Mouse (Mus musculus): ENCODE measurements around the gene Idi1. TPM values are rescaled to one million over a fixed set of nuclear protein-coding genes. Genes with fewer than 3 reads are reported as not detected.

The Idi1 gene
- total and polyA plus RNA-seq, 3 experiments: 36.2 to 253 (median 126) TPM

DNA sequence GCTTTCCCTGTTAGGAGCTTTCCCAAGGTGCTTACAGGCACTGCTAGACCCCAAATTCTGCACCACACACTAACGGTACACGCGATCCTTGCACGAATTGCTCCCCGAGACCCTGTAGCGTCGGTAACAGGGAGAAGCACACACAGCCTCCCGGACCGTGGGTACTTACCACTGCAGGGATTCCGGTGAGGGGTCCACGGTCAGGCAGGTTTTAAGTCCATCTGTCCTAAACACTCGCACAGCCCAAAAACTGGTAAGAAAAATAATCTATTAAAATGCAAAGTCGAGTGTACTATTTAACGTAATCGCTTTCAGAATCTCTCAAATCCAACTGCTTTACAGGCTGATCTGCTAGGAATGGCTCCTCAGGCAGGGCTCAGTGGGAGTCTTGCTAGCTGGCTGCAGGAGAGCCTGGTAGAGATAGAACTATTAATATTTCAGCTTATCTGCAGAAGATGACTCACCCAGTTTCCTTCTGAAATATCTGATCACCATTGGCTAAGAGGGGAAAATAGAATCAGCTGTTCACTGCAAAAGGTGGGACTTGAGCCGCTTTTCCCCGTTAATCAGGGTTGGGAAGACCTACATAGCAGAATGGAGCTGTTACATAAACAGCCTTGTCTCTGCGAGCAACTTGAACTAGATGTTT is 13.9 kb upstream of the Idi1 start, which contains the start of gene Wdr37:
Gene Wdr37 (minus strand): TSS at position 596 of the 649 bp plus-strand sequence.
- peak within 1 kb of the TSS; percentile 88 for H3K27ac ChIP-seq (ENCODE audit: insufficient read depth, low read depth)
- H3K9ac ChIP-seq (ENCODE audit: insufficient read depth, low read depth): peak within 1 kb of the TSS; percentile 58
- H3K4me2 ChIP-seq (ENCODE audit: insufficient read depth, low read depth, poor library complexity, severe bottlenecking): peak within 1 kb of the TSS; percentile 70; the same call in 1 of the 2 replicates
- dilution Hi-C loops (cut with MboI; ENCODE audit: extremely low pct_ligation_motif_present, extremely low pct_unique_long_range_greater_than_20kb, low sequenced_read_pairs) (no loop called here), in situ Hi-C loops (cut with MboI; ENCODE audit: low pct_ligation_motif_present, low pct_unique_long_range_greater_than_20kb, low sequenced_read_pairs) (no loop called here)
- DNase-seq (ENCODE audit: extremely low read depth): peak; percentile 29
- H3K79me2 ChIP-seq (replicated peaks; ENCODE audit: control insufficient read depth, extremely low read depth, insufficient read depth, poor library complexity, severe bottlenecking): peaks cover 35% of the 10 kb centered on the region
- peaks cover 2 to 34% of the 10 kb centered on the region in 2 experiments; a peak in 2 of 4 replicates for H3K4me1 ChIP-seq (ENCODE audit: control insufficient read depth in 1 of 2, insufficient read depth in 2 of 2)
- peak within 1 kb of the TSS; percentile 88 to 99 (median 89) for H3K4me3 ChIP-seq (replicated peaks in 1 of 3; ENCODE audit: low read depth in 2 of 3, low read length in 2 of 3, poor library complexity in 1 of 3)
- H3K36me3 ChIP-seq (replicated peaks in 1 of 2; ENCODE audit: control insufficient read depth in 1 of 2, insufficient read depth in 1 of 2, low read length in 1 of 2): peaks cover 8 to 10% of the 10 kb centered on the region in 2 experiments
- TF ChIP-seq POLR2A (IDR thresholded peaks at IDR 0.05; ENCODE audit: low read depth, low read length) (no peak), PAX5 (IDR thresholded peaks at IDR 0.05; ENCODE audit: low read length) (no peak), ZMIZ1 (IDR thresholded peaks at IDR 0.05; ENCODE audit: low read depth, low read length) (no peak), JUN (IDR thresholded peaks at IDR 0.05; ENCODE audit: insufficient read depth, low read depth, low read length) (no peak), RCOR1 (conservative IDR thresholded peaks at IDR 0.05; ENCODE audit: low read depth, low read length) (no peak), MAZ (IDR thresholded peaks at IDR 0.05; ENCODE audit: low read depth, low read length) (no peak), GABPA (IDR thresholded peaks at IDR 0.05; ENCODE audit: insufficient replicate concordance, low read depth, low read length) (no peak), TBP (conservative IDR thresholded peaks at IDR 0.05; ENCODE audit: low read depth, low read length) (no peak), ELF1 (IDR thresholded peaks at IDR 0.05; ENCODE audit: low read depth, low read length) (no peak), CTCF (conservative IDR thresholded peaks at IDR 0.05 in 1 of 2, IDR thresholded peaks at IDR 0.05 in 1 of 2; ENCODE audit: low read depth in 2 of 2, low read length in 2 of 2) (no peak), POLR2AphosphoS2 (IDR thresholded peaks at IDR 0.05; ENCODE audit: low read depth, low read length) (no peak), TCF12 (IDR thresholded peaks at IDR 0.05; ENCODE audit: low read depth, low read length) (no peak), HCFC1 (IDR thresholded peaks at IDR 0.05; ENCODE audit: low read depth, low read length) (no peak), MAFK (IDR thresholded peaks at IDR 0.05; ENCODE audit: insufficient replicate concordance, low read length) (no peak), NELFE (IDR thresholded peaks at IDR 0.05; ENCODE audit: low read depth, low read length) (no peak), RAD21 (IDR thresholded peaks at IDR 0.05; ENCODE audit: low read depth, low read length) (no peak)
- no peaks in the 10 kb centered on the region for H3K27me3 ChIP-seq (replicated peaks)
- no peaks in the 10 kb centered on the region for H3K9me3 ChIP-seq (replicated peaks; ENCODE audit: low read length)

DNA sequence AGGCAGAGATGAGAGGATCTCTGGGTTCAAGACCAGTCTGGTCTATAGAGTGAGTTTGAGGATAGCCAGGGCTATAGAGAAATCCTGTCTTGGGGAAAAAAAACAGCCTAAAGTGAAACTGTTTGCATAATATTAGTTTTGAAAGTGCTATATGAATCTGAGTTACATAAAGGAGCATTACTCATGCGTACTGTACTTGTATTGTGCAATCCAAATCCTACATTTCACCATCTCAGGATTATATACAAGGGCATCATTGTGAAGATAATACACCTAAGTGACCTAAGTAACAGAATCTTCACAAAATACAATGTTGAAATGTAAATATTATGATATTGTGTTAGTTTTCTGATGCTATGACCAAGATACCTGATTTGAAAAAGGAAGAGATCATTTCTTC is 11.5 kb upstream of the Idi1 start:
- in situ Hi-C loops (cut with MboI; ENCODE audit: low pct_ligation_motif_present, low pct_unique_long_range_greater_than_20kb, low sequenced_read_pairs): no loop called here
- Histone ChIP-seq H3K9ac (ENCODE audit: insufficient read depth, low read depth) (no peak overlapping the region), H3K9me3 (replicated peaks; ENCODE audit: low read length) (no peaks in the 10 kb centered on the region), H3K4me2 (ENCODE audit: insufficient read depth, low read depth, poor library complexity, severe bottlenecking) (no peak overlapping the region), H3K27ac (ENCODE audit: insufficient read depth, low read depth) (no peak overlapping the region), H3K27me3 (replicated peaks) (no peaks in the 10 kb centered on the region), H3K4me1 (ENCODE audit: control insufficient read depth in 1 of 2, insufficient read depth in 2 of 2) (peaks cover 0 to 12% of the 10 kb centered on the region in 2 experiments; a peak in 2 of 4 replicates), H3K79me2 (replicated peaks; ENCODE audit: control insufficient read depth, extremely low read depth, insufficient read depth, poor library complexity, severe bottlenecking) (peaks cover 12% of the 10 kb centered on the region; the same call in 1 of the 2 replicates), H3K36me3 (replicated peaks in 1 of 2; ENCODE audit: control insufficient read depth in 1 of 2, insufficient read depth in 1 of 2, low read length in 1 of 2) (no peaks in the 10 kb centered on the region), H3K4me3 (replicated peaks in 1 of 3; ENCODE audit: low read depth in 2 of 3, low read length in 2 of 3, poor library complexity in 1 of 3) (no peak overlapping the region)
- TF ChIP-seq ZMIZ1 (IDR thresholded peaks at IDR 0.05; ENCODE audit: low read depth, low read length): no peak
- no peak for TF ChIP-seq POLR2A (IDR thresholded peaks at IDR 0.05; ENCODE audit: low read depth, low read length)
- TF ChIP-seq MYC (IDR thresholded peaks at IDR 0.05; ENCODE audit: low read depth, low read length): no peak
- dilution Hi-C loops (cut with MboI; ENCODE audit: extremely low pct_ligation_motif_present, extremely low pct_unique_long_range_greater_than_20kb, low sequenced_read_pairs): no loop called here
- no peak for DNase-seq (ENCODE audit: extremely low read depth)
